Mouse (Mus musculus) adrenal gland, adult (tissue): Measurements from ENCODE around the gene Slc1a1.
A peak's percentile ranks its signal among the peaks of the same experiment; 100 is the strongest.

ENCODE experiments used
- DNase-seq, 2 experiments: peaks; one replicate each; pipeline ENCODE4 v3.0.0; 2022 to 2023; ENCODE audit warnings: low spot score in 1 of 2; ENCODE audit not compliant: inconsistent age in 2 of 2

The Slc1a1 gene

DNA sequence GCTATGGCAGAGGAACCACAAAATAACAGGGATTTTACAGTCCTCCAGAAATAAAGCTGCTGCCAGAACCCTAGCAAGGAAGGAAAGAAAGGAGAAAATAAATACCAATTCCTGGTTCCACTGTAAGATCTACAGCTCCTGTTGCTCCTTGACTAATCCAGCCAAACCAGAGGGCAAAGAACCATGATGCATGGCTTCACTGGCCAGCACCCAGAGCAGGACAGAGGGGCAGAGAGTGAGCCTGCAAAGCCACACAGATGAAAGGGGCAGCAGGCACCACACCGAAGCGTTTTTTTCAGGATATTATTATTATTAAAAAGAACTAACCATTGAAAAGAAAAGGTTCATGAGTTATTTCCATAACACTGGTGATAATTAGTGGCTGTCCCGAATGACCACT lies 17.2 kb downstream of the Slc1a1 start:
- no peak for DNase-seq

DNA sequence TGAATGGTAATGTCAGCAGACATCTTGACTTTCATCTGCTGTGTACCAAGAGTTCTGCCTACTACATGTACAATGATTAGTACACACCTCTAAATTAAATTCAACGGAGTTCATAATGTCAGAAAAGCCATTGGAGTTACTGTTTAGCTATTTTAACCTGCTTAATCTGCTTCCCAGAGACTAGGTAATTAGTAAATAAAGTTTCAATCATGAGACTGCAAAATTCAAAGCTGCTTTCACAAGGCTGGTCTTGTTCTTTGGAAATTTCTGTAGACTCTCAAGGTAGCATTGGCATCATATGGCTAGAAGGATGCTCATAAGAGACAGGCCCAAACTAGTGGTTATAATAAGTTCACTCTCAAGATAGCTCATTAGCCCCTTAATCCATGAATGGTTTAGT lies 20.0 kb downstream of the Slc1a1 start:
- DNase-seq, result no peak

DNA sequence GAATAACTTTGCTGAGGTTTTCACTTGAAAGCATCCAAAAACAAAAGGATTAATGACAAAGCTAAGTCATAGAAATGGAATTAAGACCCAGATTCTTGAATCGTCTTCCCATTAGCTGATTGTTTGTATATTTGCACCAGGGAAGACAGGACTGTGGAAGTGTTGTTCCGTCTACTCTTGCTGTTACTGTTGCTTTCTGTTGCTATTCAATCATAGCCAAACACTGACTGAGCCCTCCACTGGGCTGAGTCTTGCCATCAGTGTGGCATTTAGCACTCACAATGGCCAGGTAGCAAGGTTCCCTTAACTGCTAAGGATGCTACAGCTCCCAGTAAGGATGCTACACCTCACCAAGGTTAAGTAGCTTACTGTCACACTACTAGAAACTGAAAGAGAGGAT lies 25.4 kb downstream of the Slc1a1 start:
- DNase-seq, result no peak

DNA sequence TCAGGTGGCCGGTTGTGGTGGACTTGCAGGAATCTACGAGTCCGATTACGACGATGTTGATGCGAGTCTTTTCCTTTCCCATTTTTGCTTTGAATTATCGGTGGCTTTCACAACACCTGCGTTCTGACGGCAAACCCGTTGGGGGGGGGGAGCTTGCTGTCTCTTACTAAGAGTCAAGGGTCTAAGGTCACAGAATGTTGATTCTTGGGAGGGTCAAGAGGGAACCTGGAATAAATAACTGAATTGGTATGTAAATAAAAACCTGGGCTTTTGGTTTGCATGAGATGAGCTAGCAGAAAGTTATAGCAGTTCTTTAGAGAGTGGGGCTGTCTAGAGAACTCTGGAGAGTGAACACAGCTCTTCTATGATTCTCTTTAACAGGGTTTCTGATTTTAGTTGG lies 28.8 kb downstream of the Slc1a1 start:
- DNase-seq, result no peak

DNA sequence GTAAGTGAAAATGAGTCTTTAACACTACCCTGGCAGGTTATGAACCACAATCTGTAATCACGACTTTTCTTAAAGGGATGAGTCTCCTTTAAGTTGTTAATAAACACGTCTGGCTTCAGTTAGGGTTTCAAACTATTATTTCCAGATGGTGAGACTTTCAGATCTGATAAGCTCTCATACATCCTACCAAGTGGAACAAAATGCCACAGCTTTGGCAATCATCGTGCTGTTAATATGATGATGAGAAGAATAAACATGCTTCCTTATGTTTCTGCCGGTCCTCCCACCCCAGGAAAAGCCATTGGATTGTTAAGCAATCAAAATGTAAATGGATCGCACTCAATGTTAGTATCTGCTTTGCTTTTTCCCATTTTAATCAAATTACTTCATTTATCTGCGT lies 30.1 kb downstream of the Slc1a1 start:
- DNase-seq, result no peak

DNA sequence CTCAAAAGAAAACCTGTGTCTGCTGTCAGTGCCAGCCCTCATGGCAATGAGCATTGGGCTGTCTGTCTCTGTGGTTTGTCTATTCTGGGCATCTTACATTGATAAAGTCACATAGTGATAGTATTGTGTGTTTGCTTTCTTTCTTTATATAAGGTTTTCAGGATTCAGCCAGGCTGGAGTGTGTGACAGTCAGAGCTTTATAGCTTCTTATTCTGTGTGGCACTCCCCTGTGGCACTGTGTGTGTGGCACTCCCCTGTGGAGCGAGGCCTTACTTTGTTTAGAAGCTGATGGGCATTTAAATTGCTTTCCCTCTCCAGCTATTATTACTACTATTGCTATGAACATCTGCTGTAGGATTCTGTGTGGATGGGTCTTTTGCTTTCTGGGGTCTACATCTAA lies 30.7 kb downstream of the Slc1a1 start:
- no peak for DNase-seq

DNA sequence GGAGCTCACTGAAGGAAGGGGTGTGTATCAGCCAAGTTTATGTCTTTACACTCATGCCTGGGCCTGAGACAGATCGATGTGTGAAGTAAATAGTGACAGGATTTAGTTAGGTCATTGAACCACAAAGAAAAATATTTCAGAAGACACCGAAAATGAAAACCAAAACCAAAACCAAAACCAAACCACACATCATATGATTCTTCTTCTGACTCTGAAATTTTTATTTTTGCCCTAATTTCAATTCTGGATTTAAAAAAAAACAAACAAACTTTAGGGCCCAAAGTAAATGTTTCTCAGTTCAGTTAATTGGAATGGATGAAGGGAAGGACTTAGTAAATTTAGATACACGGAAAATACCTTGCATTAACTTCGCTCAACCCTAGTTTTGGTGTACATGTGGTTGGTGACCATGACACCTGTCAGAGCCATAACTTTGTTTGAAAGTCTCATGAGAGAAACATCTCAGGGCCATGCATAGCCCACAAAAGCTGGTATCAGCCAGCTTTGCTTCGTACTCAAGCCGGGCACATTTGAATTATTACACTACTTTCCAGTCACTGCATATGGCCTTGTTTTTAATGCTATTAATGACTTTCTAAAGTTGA lies 34.5 kb downstream of the Slc1a1 start:
- DNase-seq, result no peak

DNA sequence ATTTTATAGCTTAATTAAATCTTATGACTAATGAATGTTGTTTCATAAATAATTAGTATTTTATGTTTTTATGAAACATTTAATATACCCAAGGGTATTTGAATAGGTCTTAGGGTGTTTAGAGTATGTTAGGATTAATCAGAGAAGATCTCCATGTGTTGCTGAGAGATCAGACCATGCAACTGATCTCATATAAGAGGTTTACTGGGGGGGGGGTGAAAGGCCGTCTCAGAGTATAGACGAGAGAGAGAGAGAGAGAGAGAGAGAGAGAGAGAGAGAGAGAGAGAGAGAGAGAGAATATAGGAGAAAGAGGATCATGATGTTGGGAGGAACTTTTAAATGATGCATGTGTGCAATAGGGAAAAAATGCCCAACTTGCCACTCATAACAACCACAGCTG lies 35.5 kb downstream of the Slc1a1 start:
- no peak for DNase-seq

DNA sequence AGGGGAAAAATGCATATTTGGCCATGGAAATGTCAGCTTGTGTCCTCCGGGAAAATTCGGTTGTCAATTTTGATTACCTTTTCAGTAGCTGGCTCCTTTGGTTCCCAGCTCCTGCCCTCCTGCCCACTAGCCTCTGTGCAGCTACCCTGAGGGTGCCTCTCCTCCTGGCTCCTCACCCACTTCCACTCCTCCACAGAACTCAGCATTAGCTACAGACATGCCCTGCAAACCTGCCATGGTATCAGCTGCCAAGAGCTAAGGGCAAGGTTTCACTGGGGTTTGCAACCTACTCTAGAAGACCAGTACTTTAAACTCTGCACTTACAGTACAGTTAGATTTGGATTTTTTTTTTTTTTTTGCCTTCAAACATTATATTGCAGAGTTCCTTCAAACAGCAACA lies 44.6 kb downstream of the Slc1a1 start:
- no peak for DNase-seq

DNA sequence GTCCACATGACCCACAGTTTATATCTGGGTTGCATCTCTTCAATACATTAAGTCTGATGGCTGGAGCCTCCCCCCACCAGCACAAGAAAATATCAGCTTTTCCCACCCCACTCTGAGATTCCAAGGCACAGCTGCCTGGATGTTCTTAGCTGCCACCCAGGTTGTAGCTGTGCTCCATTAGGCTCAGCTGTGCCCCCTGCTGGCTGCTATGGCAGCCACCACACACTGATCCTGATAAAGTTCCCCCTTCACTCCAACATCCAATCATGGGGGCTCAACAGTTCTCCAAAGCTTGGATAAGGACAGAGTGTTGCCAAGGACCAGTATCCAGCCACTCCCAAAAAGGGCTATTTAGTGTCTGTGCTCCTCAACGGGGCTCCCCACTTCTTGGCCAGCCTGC lies 48.3 kb downstream of the Slc1a1 start:
- peak; percentile 38 to 63 for DNase-seq

DNA sequence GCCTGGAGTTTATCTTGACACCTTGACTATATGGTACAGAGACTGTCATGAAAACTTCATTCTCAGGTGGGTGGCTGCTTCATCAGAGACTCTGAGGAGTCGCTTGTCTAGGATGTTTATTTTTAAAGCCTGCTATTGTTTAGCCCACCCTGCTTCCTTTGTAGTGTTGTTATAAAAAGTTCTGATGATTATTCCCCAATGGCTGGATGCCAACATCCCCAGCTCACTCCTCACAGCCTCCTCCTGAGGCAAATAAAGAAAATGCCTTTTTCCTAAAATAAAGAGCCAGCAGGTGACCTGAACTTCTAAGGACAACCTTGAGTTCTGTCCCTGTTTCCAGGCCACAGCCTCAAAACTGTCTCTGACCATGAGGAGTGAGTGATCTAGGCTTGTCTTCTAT lies 53.6 kb downstream of the Slc1a1 start:
- DNase-seq, result no peak

DNA sequence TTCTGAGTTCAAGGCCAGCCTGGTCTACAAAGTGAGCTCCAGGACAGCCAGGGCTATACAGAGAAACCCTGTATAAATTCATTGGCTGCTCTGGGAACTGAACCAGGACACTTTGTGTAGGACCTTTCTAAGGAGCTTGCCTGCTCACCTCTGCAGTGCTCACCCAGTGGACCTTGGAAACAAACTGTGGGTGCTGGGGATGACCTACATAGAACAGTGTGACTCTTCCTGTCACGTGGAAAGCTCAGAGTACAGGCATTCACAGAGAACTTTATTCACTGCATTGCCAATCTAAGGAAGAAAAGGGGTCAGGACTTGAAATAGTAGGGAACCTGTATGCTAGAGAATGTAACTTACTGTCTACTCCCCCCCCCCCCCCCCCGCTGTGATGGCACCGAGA lies 54.4 kb downstream of the Slc1a1 start:
- no peak for DNase-seq

DNA sequence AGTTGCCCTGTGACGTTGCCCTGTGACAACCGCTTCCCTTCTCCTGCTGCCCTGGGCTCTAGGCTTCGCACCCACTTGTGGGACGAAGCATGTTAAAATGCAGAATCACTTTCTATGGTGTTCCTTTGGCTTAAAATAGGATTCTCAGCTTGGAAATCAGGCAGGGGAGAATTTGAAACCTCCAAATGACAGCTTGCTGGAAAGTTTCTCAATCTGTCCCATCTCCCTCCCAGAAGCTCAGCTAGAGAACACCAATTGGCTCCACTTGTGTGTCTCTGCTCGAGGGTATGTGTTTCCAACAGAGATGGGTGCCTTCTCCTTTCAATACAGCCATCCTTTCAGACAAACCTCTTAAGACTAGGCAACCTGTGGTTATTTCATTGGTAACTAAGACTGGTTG lies 56.4 kb downstream of the Slc1a1 start:
- no peak for DNase-seq

DNA sequence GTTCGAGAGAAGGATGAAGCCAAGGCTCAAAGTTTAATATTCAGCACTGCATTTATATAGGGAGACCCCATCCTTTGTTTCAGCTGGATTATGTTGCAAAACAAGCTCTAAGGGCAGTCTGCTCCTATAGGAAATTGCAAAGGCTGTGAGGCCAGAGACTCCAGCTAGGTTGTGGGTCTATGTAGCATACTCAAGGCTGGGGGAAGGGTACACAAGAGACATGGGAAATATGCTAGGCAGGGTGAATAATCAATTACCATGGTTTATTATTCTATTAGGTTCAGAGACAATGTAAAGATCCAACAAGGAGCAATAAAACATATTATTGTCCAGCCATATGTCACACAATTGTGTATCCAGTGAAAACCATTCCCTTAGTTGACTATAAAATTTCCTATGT lies 57.0 kb downstream of the Slc1a1 start:
- no peak for DNase-seq

DNA sequence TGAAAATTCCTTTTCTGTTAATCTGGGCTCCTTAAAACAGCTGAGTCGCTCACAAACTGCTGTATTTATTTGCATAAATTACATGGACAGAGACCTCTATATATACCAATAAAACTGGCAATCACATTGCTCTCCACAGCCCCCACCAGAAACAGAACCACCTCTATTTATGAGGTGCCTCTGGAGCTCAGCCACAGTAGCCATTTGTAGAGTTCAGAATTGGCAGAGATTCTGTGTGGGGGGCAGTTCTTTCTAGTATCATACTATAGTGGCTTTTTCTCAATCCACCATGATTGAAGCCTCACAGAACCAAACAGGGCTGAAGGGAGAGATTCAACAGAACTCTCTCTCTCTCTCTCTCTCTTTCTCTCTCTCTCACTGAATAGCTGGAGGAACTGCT lies 61.8 kb downstream of the Slc1a1 start:
- no peak for DNase-seq

DNA sequence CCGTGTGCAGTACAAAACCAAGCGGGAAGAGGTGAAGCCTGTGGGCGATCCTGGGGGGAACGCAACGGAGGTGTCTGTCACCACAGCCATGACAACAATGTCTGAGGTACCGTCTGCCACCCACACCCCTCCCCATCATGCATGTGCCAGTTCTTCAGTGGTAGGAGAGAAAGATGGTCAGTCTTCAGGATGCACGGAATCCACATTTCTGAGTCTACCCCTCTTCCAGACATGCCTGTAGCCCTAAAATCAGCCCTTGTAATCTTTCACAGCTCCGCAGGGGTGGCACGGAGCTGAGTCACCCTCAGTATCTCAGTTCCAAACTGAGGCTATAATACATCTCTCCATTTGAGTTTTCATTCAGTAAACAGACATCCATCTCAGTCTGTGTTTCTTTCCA lies 62.6 kb downstream of the Slc1a1 start:
- no peak for DNase-seq

DNA sequence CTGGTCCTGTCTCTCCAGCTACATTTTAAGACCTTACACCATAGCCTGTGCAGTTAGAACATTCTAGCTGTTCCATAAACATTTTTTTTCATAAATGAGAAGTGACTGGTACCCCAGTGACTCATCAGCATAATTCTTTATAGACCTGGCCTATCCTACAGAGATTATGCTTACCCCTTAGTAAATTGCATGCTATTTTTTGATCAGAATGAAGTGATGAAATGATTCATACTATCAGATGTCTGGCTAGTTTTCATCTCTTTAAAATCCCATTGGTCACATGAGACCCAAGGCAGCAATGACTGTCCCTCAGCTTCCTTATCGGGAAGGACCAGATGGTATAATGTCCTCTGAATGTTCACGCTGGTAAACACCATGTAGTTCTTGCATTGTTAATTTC lies 65.9 kb downstream of the Slc1a1 start:
- DNase-seq, result no peak

DNA sequence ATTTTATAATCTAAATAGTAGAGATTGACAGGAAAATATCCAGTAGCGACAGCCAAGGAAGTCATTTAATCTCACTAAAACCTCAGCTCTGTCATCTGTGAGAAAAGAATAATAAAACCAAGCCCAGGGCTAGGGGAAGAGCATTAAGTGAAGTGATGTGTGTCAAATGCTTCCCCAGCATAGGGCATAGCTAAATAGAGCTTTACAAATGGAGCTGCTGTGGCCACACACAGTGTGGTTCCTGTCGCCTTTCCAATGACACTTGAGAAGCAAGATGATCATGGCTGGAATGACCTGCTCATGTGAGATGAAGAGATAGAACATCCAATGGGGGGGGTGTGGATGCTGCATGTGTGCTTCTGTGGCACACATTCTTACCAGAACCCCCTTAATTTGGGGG lies 67.3 kb downstream of the Slc1a1 start:
- no peak for DNase-seq

DNA sequence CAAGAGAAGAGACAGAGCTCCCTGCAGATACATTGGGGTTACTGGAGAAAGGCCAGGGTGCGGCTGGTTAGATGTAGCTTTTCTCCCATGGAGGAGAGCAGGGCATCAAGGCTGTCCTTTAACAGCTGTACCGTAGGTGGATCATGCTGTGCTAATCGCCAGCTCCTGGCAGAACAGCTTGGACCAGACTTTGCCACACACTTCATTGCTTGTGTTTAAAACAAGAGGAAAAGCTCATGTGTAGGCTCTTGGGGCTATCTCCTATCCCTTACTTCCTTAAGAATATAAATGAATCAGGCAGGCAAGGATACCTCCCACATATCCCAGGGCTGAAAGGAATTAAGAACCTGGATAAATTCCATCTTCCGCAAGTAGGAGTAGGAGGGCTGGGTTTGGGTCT lies 68.0 kb downstream of the Slc1a1 start:
- no peak for DNase-seq

DNA sequence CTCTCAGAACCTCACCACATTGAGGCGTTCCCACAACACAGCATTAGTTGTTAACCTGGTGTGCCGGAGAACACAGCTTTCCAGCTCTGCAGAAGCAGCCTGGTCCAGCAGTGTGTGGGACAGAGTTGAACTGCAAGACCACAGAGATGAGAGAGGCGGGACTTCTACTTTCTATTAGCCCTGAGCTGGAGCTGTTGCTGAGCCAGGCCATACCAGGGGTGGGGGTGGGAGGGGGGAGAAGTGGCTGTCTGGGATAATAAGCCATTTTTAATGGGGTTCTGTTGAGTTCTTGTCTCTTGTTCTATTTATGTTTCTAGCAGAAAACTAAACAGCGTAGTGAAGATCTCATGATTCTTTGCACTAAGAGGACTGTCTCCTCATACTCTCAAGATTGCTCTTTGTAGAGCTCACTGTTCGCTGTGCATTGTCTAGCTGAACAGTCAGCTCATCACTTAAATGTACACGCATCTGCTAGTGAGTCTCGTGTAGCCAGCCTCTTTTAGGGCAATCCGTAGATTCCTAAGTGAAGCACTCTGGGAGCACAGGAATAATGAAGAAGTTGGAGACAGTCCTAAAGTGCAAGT lies 68.8 kb downstream of the Slc1a1 start:
- DNase-seq, result no peak

DNA sequence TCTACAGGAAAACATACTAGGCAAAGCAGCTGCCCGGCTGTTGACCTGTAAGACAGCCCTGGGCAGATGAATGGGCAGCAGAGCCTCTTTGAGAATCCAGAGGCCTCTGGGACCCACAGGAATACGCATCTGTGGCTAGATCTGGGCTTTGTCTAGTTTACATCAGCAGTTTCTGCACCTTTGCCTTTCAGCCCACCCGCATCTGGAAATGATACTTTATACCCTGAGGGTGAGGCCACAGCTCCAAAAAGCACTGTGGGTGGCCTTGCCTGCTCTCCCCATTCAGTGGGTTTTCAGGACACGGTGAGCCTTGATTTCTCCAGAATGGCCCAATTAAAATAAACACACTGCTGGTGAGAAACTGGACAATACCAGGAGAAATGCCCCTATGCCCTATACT lies 73.3 kb downstream of the Slc1a1 start:
- no peak for DNase-seq

DNA sequence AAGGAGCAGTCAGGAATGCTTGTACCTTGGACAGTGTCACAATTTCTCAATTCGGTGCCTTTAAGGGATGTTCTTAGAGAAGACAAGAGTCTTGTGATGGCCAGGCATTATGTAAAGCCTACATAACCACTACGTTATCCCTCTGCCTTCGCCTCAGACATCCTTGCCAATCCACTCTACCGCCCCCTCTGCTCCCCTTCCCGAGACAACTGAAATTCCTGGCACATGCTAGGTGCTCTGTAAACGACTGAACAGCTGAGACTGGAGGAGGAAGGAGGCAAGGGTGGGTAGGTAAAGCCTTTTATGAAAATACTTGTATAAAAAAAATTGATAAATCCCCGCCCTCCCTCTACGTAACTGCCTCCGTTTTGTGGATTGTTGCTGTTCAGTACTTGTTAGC lies 73.8 kb downstream of the Slc1a1 start:
- DNase-seq, result no peak

DNA sequence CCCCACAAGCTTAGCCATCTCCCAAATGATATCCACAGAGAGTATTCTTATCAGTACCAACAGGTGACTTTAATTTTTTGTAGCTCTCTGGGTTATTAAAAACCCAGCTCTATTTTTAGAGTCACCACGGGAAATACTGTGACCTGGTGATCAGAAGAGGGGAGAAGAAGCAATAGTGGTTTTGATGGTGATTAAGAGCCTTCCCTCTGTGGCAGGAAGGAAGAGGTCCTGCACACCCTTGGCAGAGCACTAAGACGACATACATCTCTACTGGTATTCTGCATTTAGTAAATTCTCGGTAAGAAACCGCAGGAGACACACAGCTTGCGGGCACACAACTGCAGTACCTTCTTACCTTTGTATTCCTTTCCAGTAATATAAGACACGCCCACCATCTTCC lies 79.7 kb downstream of the Slc1a1 start:
- no peak for DNase-seq
